Mouse (Mus musculus) ovary, postnatal 14 days (tissue): ENCODE data around the gene Mboat2.
A peak's percentile ranks its signal among the peaks of the same experiment; 100 is the strongest.

Source experiments
- DNase-seq: peaks from one replicate; pipeline ENCODE4 v3.0.0; 2022; ENCODE audit warnings: low spot score

Gene Mboat2

DNA sequence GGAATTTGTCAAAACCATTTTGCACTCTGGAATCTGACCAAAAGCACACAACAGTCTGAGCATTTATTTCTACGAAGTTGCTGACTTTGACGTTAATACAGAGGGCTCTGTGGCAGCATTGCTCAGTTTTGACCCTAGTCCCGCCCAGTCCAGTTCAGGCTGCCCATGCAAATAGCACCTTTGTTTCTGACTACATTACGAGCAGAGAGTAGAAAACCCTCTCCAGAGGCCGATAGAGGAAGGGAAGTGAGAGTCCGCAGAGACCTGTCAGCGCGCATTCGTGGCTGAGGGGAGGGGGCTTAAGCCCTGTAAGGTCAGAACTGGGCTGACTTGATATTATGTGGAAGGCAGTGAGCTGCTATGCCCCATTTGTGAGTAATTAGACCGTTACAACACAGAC is 69.0 kb downstream of the Mboat2 start:
- no peak for DNase-seq

DNA sequence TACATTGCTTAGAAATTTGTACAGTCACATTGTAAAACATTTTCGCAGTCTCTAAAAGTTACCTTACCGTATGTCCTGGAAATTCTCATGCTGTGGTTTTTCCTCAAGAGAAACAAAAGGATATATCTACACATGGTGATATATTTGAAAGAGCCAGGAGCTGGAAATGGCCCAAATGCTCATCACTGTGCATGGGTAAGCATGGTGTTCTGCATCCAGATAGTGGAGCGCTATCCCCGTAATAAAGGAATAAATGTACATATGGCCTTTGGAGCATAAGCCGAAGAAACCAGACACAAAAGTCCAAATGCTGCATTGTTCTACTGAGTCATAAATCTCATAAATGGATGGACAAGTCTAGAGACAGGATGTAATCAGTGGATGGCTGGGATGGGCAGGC is 72.1 kb downstream of the Mboat2 start:
- no peak for DNase-seq

DNA sequence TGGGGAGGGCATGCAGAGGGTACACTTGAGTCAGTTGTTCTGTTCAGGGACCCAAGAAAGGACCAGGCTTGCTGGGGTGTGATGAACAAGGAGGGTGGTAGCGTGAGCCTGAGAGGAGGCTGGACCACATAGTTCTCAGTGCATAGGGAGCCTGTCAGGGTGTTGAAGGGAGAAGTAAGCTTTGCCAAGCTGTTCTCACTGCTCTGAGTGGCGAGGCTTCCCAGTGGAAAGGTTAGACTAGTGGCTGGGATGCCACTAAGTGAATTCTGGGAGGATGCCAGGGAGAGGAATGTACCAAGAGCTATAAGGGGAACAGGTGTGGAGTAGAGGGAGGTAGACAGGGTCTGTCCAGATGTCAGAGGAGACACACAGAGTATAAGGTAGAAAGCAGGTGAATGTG is 77.2 kb downstream of the Mboat2 start:
- DNase-seq: no peak

DNA sequence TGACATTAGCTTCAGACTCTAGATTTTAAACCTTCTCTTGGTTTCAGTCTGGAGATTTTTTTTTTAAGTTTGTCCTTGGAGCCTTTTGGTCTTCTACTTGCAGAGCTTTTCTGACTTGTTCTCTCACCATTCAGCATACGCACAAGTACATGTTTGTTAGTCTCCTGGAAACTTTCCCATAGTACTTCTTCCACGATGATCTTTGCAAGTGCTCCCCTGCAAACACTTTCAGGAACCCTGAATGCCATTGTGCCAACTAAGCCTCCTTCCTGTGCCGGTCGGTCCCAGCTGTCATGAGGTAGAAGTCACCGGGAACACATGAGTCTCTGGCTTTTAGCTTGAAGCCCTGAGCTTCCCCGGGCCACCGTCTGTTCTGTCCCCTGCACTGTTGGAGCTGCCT is 79.0 kb downstream of the Mboat2 start:
- DNase-seq: no peak

DNA sequence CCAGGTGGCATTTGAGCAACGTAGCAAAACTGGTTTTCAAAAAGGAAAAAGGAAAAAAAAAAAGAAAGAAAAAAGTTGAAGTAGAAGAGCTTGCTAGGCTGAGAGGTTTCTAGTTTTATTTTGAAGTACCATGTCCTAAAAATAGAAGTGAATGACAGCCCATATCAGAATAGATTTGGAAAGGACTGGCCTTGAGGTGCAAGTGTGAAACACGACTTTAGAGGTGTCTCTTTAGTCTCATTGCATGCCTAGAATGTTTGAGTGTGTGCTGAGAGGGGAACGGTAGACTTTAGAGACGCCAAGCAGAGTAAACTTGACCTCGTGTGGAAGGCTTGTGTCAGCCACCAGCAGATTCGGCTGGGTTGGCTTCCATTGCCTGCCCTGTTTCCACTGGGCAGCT is 81.5 kb downstream of the Mboat2 start:
- no peak for DNase-seq

DNA sequence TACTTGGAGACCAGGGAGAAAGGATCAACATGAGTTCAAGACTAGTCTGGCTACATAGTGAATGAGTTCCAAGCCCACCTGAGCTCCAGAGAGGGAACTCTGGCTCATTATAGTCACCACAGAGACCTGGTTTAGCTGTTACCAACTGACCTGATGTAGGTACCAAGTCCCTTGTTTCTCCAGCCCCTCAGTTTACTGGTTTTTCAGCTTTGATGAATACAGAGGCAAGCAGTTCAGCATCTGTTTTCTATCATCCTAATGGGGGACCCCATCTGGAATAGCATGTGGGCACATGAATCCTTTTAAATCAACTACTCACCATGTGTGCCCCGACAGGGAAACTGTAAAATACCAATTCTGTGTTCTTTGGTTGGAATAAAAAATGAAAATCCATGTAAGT is 82.2 kb downstream of the Mboat2 start:
- no peak for DNase-seq

DNA sequence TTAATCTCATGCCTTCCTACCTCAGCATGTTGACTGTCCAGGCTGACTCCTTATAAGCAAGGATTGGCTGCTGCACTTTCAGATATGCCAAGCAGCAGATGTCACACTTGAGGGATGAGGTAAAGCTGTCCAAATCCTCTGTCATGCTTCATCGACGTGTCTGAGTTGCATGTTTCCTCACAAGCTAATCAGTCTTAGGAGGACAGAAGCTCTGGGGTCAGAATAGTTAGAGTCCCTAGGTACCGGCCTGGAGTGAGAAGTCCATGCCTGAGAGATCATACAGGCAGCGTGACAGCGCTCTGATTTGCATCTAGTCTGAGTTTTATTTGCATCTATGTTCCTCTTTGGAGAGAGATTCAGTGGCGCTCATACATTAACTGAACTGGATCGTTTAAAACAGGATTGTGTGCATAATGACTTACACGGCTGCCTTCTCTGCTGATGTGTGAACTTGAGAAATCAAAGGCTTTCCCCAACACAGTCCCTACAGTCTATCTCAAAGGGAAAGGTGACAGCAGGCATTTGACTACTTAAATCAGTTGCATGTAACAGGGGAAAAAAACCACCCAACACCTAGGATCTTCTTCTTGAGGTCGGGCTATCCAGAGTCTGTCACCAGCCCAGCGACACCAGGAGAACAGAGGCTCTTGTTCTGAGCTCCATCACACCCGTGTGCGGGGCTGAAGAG is 88.0 kb downstream of the Mboat2 start:
- DNase-seq: no peak

DNA sequence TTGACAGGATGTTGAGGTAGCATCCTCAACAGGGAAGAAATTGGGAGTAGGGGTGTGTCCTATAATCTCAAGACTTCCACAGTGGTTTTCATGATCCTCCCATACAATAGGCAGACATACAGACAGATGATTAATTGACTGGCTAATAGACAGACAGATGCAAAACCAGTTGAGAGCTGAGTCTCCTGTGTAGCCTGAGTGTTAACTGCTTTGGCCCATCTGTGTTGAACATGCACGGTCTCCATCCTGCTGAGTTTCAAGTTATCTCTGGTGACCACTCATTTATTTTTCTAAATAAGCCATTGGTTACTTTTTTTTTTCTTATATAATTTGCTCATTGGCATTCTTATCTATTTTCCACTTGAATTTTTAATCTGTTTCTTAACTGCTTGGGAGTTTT is 90.2 kb downstream of the Mboat2 start:
- DNase-seq: no peak

DNA sequence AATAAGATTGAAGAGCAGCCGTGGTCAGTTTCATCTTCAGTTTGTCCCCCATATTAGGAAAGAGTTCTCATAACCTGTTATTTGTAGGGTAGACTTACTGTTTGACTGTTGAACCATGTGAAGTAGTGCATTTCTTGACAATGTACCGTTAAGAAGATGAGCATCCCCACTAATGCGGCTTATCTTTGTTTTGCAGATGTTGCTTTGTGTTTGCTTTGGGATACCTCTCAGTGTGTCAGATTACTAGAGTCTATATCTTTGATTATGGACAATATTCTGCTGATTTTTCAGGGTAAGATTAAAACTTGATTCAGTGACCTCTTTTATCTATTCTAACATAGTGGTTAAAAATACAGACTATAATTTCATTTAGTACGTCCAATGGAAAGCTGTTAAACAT is 93.3 kb downstream of the Mboat2 start:
- DNase-seq: no peak

DNA sequence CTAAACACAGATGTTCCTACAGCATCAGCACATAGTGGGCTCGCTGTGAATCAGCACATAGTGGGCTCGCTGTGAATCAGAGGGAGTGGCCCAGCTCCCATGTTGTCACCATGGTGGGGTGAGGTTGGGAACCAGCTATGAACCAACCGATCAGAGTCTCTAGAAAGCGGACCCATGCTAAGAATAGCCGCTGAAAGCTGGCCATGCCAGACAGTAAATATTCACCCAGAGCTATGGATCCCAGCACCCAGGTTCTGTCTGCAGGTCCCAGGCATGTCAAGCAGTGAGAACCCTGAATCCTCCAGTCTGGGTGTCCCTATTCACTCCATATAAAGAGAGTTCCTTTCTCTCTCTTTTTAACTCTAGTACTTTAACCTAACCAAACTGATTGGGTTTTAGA is 94.6 kb downstream of the Mboat2 start:
- no peak for DNase-seq

DNA sequence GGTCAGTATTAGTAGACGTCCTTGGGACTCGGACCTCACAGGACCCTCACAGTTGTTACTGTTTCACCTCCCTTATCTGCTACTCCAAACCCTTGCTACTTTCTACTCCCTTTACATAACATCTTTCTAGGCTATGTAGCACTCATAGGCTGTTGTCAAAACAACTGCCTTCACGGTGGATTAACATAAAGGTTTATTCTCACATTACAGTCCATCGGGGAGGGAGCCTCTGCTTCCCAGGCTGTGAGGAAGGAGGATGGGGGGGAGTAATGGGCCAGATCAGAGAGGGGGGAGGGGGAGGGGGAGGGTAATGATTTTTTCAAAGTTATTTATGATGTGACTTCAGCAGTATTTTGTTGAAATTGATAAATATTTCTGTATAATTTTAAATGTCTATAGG is 95.0 kb downstream of the Mboat2 start:
- no peak for DNase-seq

DNA sequence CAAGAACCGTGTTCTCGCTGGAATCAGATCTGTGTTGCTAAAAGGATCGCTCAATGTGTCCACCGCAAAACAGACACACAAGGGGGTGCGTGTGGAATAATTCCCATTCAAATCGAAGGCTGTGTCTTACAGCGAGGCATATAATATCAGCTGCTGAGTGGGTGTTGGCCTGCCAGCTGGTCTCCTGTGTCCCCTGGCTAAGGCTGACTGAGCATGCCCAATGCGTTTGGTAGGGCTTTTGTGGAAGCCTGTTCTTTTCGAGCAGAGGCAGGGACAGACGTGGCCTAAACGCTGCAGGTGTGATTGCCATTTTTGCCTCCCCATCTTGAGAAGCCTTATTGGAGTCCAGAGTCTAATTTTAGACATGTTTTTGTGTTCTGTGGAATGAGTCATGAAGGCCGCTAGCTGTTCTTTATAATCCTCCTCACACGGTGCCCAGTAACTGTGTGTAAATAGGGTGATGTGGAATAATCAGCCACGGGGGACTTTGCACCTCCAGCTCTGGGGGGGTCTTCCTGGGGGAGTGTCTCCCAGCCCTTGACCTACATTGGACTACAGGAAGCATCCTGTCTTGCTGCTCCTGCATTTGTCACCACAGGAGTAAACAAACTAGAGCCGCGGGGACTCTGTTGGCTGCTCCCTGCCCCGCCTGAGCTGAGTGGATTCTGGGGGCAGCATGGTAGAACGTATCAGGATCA is 97.5 kb downstream of the Mboat2 start:
- DNase-seq: no peak

DNA sequence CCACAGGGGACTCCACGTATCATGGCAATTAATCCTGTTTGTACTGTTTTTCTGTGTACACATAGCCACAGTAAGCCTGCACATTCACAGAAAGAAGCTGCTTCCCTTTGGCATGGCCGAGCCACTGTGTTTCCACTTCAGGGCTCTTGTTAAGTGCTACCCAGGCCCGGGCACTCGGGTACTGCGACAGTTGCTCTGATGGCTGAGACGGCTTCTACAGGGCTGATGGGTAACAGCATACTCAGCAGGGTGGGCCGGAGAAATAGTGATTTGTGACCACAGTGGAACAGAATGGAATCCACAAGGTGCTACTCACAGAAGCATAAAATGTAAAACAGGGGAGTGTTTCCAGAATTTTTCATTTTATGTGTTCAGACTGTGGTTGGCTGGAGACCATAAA is 98.4 kb downstream of the Mboat2 start:
- DNase-seq: no peak

DNA sequence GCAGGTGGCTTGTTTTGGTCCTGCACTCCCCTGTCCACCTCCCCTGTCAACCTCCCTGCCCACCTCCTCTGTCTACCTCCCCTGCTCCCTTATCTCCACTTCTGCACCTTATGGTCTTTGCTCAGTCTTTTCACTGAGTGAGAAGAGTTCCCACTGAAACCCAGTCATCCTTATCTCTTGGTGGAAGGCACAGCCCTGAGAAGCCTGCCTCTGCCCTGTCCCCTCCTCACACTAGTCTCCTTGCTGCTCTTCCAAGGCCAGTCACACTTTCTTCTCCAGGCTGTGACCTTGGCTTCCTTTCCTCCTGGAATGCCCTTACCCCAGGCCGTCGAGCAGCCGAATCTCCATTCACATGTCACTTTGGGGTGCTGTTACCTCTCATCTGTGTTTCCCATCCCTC is 100.1 kb downstream of the Mboat2 start:
- DNase-seq: no peak

DNA sequence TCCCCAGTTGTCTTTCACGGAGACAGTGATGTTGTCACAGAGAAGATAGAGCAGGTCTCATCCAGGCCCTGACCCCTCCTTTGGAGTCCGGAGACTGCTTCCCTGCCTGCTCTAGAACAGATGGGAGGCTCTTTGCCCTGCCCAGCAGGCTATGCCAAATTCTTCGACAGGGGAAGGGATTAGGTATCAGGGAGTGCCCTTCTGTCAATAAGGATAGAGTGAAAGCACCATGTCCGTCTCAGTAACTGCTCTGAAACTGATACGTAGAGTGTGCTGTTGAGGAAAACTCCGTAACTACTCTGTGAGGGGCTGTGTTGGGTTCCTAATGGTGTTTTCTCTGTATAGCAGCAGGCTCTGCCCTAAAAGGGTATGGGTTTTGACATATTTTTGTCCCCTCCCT is 101.4 kb downstream of the Mboat2 start:
- no peak for DNase-seq

DNA sequence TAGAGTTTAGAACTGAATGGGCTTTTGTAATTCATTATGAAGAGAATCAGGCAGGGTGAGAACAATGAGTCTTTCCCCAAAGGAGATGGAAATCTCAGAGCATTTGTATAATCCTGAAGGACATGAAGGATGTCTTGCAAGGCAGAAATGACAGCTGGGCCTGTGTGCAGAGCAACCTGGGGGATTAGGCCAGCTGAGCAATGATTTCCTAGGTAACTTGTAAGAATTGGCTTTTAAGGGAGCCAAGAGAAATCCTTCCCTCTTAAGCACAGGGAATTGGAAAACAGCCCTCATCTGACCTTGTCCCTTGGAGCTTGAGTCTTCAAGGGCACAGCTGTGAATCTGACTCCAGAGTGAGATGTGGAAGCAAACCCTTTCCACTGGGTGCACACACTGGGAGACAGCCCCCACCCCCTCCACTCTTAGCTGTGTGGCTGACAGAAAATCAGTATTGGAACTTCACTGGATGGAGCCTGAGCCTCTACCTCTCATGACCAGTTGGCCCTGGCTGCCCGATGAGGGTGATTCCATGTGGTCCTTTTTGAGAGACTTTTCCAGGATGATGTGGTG is 102.6 kb downstream of the Mboat2 start:
- no peak for DNase-seq

DNA sequence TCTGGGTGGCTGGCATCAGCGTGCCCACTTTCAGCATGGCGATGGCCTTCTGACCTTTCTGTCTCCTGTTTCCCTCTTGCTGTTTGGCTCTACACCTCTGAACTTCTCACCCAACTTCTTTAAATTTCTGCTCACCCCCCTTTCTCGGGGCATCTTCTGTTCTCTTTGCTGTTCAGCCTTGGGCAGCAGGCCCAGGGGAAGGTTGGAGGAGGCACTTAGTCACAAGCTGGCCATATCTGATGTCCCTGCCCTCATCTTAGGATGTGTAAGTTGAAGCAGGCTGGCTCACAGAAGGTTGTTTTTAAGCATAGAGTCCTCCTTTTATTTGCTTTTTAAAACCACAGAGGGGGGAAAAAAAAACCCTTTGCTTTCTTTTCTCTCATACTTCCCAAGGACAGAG is 103.3 kb downstream of the Mboat2 start:
- DNase-seq: peak; percentile 12

DNA sequence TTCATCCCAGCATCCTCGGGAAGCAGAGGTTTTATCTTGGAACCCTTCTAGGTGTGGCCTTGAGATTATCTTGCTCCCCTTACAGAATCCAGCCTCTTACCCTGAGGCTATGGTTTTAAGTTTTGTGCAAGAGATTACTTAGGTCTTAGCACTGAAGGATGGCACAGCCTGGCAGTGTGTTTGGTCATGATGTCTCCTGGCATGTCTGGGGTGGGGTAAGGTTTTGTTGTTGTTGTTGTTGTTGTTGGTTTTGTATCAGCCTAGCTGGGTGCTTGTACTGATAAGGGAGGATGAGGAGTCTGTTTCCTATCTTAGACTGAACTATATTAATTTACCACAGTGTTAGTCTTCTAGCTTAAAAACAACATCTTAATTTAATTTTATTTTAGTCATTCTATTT is 105.6 kb downstream of the Mboat2 start:
- DNase-seq: no peak

DNA sequence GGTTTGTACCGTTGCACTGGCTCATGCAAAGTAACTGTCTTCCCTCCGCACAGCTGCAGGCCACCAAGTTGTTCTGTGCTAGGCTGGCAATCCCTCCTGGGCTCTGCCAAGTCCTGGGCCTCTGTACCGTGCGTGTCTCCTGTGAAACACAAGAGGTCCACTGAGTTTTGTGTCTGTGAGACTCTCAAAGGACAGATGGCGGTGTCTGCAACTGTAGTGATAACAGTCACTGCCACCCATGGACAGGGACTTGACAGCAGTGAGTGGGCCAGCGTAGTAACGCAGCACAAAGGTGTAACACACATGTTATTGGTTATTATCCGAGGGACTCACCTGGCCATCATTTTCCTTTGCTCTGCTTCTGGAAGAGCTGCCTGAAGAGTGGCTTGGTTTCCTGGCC is 108.7 kb downstream of the Mboat2 start:
- no peak for DNase-seq

DNA sequence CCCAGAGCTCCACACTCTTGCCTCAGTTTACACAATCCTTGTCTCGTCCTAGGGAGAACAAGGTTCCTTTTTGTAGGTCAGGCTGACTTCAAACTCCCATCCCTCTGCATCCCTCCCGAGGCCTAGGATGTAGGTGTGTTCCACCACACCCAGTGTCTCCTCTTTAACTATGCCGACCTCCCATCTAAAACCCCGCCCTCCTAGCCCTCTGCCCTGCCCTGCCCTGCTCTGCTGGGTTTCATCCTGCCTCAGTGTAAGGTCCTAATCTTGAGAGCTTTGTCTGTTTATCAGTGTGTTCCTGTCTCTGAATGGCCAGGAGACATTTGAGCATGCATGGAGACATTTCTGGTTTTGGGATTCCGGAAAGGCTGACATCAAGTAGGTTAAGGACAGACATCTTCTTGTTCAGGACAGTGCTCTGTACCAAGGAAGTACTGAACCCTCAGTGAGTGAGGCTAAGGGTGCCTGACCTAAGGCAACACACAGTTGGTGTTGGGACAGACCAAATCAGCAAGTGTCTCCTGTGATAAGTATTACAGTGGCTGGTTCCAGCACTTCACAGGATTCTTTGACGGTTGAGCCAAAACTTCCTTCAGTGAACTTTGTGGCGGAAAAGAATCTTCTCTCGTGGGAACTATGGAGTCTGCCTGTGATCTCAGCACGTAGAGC is 112.1 kb downstream of the Mboat2 start:
- no peak for DNase-seq

DNA sequence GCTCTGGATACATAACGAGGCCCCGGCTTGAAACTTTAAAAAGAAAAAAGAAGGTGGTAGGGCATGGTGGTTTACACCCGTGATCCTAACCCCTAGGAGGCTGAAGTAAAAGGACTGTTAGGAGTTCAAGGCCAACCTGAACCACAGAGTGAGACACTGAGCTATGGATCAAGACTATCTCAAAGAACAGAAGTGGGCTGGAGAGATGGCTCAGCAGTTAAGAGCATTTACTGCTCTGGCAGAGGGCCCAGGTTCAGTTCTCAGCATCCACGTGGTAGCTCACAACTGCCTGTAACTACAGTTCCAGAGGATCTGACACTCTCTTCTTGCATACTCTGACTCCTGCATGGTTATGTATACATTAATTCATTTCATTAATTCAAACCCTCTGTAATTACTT is 112.7 kb downstream of the Mboat2 start:
- no peak for DNase-seq

DNA sequence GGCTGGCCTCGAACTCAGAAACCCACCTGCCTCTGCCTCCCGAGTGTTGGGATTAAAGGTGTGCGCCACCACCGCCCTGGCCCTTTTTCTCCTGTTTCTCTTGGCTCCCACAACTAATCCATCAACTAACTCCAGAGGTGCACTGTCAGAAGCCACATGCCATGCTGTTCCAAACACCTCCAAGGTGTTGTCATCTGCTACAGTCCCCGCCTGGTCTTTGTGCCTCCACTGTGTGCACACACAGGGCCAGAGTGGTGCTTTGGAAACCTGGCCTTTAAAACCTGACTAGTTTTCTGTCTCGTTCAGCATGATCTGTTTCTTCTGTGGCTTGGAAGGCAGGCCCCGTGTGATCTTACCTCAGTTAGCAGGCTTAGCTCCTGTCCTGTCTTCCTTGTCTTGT is 113.9 kb downstream of the Mboat2 start:
- no peak for DNase-seq

DNA sequence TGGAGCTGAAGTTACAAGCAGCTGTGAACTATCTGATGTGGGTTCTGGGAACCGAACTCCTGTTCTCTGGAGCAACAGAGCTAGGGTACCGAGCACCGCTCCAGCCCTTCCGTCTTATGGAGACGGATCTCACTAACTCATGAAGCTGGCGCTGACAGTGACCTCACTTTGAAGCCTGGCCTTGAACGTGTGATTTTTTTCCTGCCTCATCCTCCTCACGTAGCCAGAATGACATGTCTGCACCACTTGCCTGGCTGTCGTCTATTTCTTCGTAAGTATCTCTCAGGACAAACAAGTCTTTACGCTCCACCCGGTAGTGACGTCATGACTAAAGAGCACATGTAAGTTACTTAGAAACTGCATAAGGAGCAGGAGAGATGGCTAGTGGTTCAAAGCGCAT is 116.4 kb downstream of the Mboat2 start:
- DNase-seq: no peak
